Mouse (Mus musculus) G1E (cell line): ENCODE measurements around the gene Ahnak2. TPM values are rescaled to one million over a fixed set of nuclear protein-coding genes. Genes with fewer than 3 reads are reported as not detected.

Source experiments
- ATAC-seq: 2 replicates; pipeline ENCODE4 v1.8.0; 2016; ENCODE audit warnings: mild to moderate bottlenecking; ENCODE audit not compliant: insufficient number of reproducible peaks, poor library complexity, low FRiP score, severe bottlenecking; ENCODE audit errors: extremely low read depth
- DNase-seq: peaks from one replicate; pipeline ENCODE4 v3.0.0; 2012; ENCODE audit warnings: low spot score
- H3K27me3 ChIP-seq: 2 replicates; pipeline ENCODE4 v1.6.1; 2012; ENCODE audit warnings: mild to moderate bottlenecking, low read length, inconsistent platforms; ENCODE audit not compliant: insufficient read depth
- H3K36me3 ChIP-seq: replicated peaks from 2 replicates; pipeline ENCODE3; 2012; ENCODE audit warnings: mild to moderate bottlenecking, inconsistent platforms
- H3K4me1 ChIP-seq: 2 replicates; pipeline ENCODE4 v1.6.1; 2012; ENCODE audit warnings: low read depth, low read length, inconsistent platforms, mixed read lengths; ENCODE audit not compliant: insufficient read depth
- H3K4me3 ChIP-seq: 2 replicates; pipeline ENCODE4 v1.5.1; 2012; ENCODE audit warnings: low read depth, mild to moderate bottlenecking, inconsistent platforms, low read length, moderate library complexity, mixed read lengths
- H3K9me3 ChIP-seq: replicated peaks from 2 replicates; pipeline ENCODE4 v1.6.1; 2012; ENCODE audit warnings: inconsistent platforms
- CTCF ChIP-seq: IDR thresholded peaks from 2 replicates; pipeline ENCODE4 v1.5.1; 2012; ENCODE audit warnings: low read depth, low read length, inconsistent platforms, mixed read lengths
- GATA1 ChIP-seq: IDR thresholded peaks from 2 replicates; pipeline ENCODE4 v1.6.1; 2012; ENCODE audit warnings: borderline replicate concordance, low read length, inconsistent platforms, mixed read lengths
- GATA2 ChIP-seq: IDR thresholded peaks from 2 replicates; pipeline ENCODE4 v1.6.1; 2012; ENCODE audit warnings: low read depth, low read length, inconsistent platforms, borderline replicate concordance
- POLR2AphosphoS5 ChIP-seq: IDR thresholded peaks from 2 replicates; pipeline ENCODE4 v1.6.1; 2012; ENCODE audit warnings: low read depth, low read length, inconsistent platforms; ENCODE audit not compliant: insufficient replicate concordance
- TAL1 ChIP-seq: conservative IDR thresholded peaks from 2 replicates; pipeline ENCODE4 v1.6.1; 2012; ENCODE audit warnings: low read depth, low read length, inconsistent platforms, mixed read lengths
- polyA plus RNA-seq: library from polyadenylated mRNA; stranded (reverse); fragments of >175 nt; gene quantifications from 2 replicates; pipeline ENCODE4 v1.2.3, GENCODE M21; 2012
- total RNA-seq, 2 experiments: library from RNA; stranded (forward) in 1 of 2; stranded (reverse) in 1 of 2; fragments of 200-1000 nt in 1 of 2; fragments of >200 nt in 1 of 2; fragmentation: Nextera tagmentation in 1 of 2; gene quantifications; 2 replicates each; pipeline ENCODE4 v1.2.3; 2014 to 2017

Ahnak2 gene
- total and polyA plus RNA-seq, 3 experiments: 0.02 to 0.22 TPM; not detected in 1

GRCm38 (mm10) chr12:112769751-112770150 lies 32.7 kb downstream of the Ahnak2 start:
- TF ChIP-seq TAL1 (no peak), GATA2 (no peak), POLR2AphosphoS5 (no peak), GATA1 (no peak), CTCF (no peak)
- ATAC-seq (no peak), DNase-seq (no peak)
- peaks cover 8% of the 10 kb centered on the region; the same call in 1 of the 2 replicates for H3K27me3 ChIP-seq
- no peaks in the 10 kb centered on the region for H3K9me3 ChIP-seq
- H3K36me3 ChIP-seq: no peaks in the 10 kb centered on the region
- H3K4me1 ChIP-seq: no peaks in the 10 kb centered on the region
- no peak overlapping the region for H3K4me3 ChIP-seq

GRCm38 (mm10) chr12:112769031-112769430 lies 33.4 kb downstream of the Ahnak2 start:
- Histone ChIP-seq H3K4me1 (no peaks in the 10 kb centered on the region), H3K36me3 (no peaks in the 10 kb centered on the region), H3K9me3 (no peaks in the 10 kb centered on the region), H3K4me3 (no peak overlapping the region), H3K27me3 (peaks cover 10% of the 10 kb centered on the region; the same call in 1 of the 2 replicates)
- DNase-seq: no peak
- no peak for ATAC-seq
- TF ChIP-seq GATA2: no peak

- Histone ChIP-seq H3K4me3 (no peak overlapping the region), H3K9me3 (no peaks in the 10 kb centered on the region), H3K36me3 (no peaks in the 10 kb centered on the region), H3K27me3 (peaks cover 15% of the 10 kb centered on the region; the same call in 1 of the 2 replicates), H3K4me1 (no peaks in the 10 kb centered on the region)
- TF ChIP-seq GATA2: no peak
- TF ChIP-seq TAL1: no peak
- no peak for TF ChIP-seq POLR2AphosphoS5
- TF ChIP-seq GATA1: no peak
- TF ChIP-seq CTCF: no peak
- ATAC-seq (no peak), DNase-seq (no peak)
Observed at GRCm38 (mm10) chr12:112768166-112768565, 34.3 kb downstream of the Ahnak2 start.

GRCm38 (mm10) chr12:112767036-112767890 lies 35.2 kb downstream of the Ahnak2 start:
- H3K36me3 ChIP-seq: no peaks in the 10 kb centered on the region
- TF ChIP-seq GATA2 (no peak), TAL1 (no peak), GATA1 (no peak), POLR2AphosphoS5 (no peak), CTCF (no peak)
- H3K27me3 ChIP-seq: peaks cover 14% of the 10 kb centered on the region; the same call in 1 of the 2 replicates
- H3K9me3 ChIP-seq: no peaks in the 10 kb centered on the region
- H3K4me3 ChIP-seq: no peak overlapping the region
- DNase-seq: no peak
- ATAC-seq: no peak
- H3K4me1 ChIP-seq: no peaks in the 10 kb centered on the region

- ATAC-seq (no peak), DNase-seq (no peak)
- TF ChIP-seq POLR2AphosphoS5: no peak
- TF ChIP-seq TAL1: no peak
- TF ChIP-seq GATA2: no peak
- no peak for TF ChIP-seq CTCF
- TF ChIP-seq GATA1: no peak
- Histone ChIP-seq H3K4me1 (peaks cover 4% of the 10 kb centered on the region; the same call in 1 of the 2 replicates), H3K27me3 (peaks cover 18% of the 10 kb centered on the region; the same call in 1 of the 2 replicates), H3K36me3 (no peaks in the 10 kb centered on the region), H3K9me3 (no peaks in the 10 kb centered on the region), H3K4me3 (no peak overlapping the region)
Observed at GRCm38 (mm10) chr12:112766586-112766985, 35.9 kb downstream of the Ahnak2 start.

GRCm38 (mm10) chr12:112764991-112765390 lies 37.5 kb downstream of the Ahnak2 start:
- DNase-seq: no peak
- Histone ChIP-seq H3K36me3 (no peaks in the 10 kb centered on the region), H3K4me3 (no peak overlapping the region), H3K9me3 (no peaks in the 10 kb centered on the region), H3K27me3 (peaks cover 13% of the 10 kb centered on the region; the same call in 1 of the 2 replicates), H3K4me1 (peaks cover 14% of the 10 kb centered on the region)
- TF ChIP-seq CTCF (no peak), TAL1 (no peak), GATA1 (no peak), GATA2 (no peak), POLR2AphosphoS5 (no peak)
- no peak for ATAC-seq
